Mouse (Mus musculus) neural tube, embryonic 12.5 days (tissue): ENCODE data around the gene Rhobtb1. TPM values are rescaled to one million over a fixed set of nuclear protein-coding genes. Genes with fewer than 3 reads are reported as not detected.

Experiments
- ATAC-seq: fragments of 200-750 bp; cut with Nextera tagmentation; 2 replicates; pipeline ENCODE4 v1.8.0; 2017; ENCODE audit warnings: low read depth, mild to moderate bottlenecking, moderate TSS enrichment, moderate library complexity; ENCODE audit not compliant: low FRiP score
- H3K27ac ChIP-seq: fragments of 300-500 bp; sonication (generic); 2 replicates; pipeline ENCODE4 v1.5.1; 2016
- H3K27me3 ChIP-seq: fragments of 300-500 bp; sonication (generic); replicated peaks from 2 replicates; pipeline ENCODE4 v1.6.1; 2016; ENCODE audit warnings: mild to moderate bottlenecking
- H3K36me3 ChIP-seq: fragments of 300-500 bp; sonication (generic); 2 replicates; pipeline ENCODE4 v1.6.1; 2016; ENCODE audit warnings: mild to moderate bottlenecking
- H3K4me1 ChIP-seq: fragments of 300-500 bp; sonication (generic); 2 replicates; pipeline ENCODE4 v1.6.1; 2016
- H3K4me2 ChIP-seq: fragments of 300-500 bp; sonication (generic); replicated peaks from 2 replicates; pipeline ENCODE4 v1.6.1; 2016; ENCODE audit warnings: mild to moderate bottlenecking
- H3K4me3 ChIP-seq: fragments of 300-500 bp; sonication (generic); 2 replicates; pipeline ENCODE4 v1.5.1; 2016
- H3K9ac ChIP-seq: fragments of 300-500 bp; sonication (generic); 2 replicates; pipeline ENCODE4 v1.6.1; 2016; ENCODE audit warnings: mild to moderate bottlenecking
- H3K9me3 ChIP-seq: fragments of 300-500 bp; sonication (generic); 2 replicates; pipeline ENCODE4 v1.6.1; 2016; ENCODE audit warnings: mild to moderate bottlenecking
- WGBS: fragments of 180-500 bp; shearing (Covaris S2); methylation state at CpG from one replicate; pipeline ENCODE4 v1.1.7; 2016; 5-methylcytosine and 5-hydroxymethylcytosine counted together
- polyA plus RNA-seq: library from polyadenylated mRNA; unstranded; fragments of >200 nt; fragmentation: Nextera tagmentation; extraction: Ambion mirVana; gene quantifications from 2 replicates; pipeline ENCODE4 v1.2.1, GENCODE M21; 2016

Gene Rhobtb1
- polyA plus RNA-seq, 1 experiment from 2014 or later, result 16.0 TPM

DNA sequence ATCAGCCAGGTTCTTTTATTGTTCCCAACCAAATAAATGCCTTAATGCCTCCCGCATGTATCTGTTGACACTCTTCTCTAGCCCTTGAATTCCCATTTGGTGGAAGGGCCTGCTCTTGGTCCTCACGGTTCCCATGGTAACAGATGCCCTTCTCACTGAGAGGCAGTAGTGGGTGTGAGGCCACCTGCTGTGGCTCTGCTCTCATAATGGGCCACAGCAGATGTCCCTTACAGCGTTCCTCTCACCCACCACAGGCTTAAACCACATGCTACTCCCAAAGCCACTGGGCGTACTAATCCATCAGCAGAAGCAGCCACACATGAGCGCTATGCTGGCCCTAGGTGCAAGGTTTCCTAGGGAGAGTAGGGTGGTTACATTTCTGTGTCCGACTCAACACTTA is 87.1 kb downstream of the Rhobtb1 start:
- no peaks in the 10 kb centered on the region for H3K9me3 ChIP-seq
- H3K4me1 ChIP-seq, result peaks cover 3% of the 10 kb centered on the region; the same call in 1 of the 2 replicates
- H3K27me3 ChIP-seq, result no peaks in the 10 kb centered on the region
- H3K27ac ChIP-seq, result no peak overlapping the region
- no peak overlapping the region for H3K4me2 ChIP-seq
- H3K9ac ChIP-seq, result no peak overlapping the region
- ATAC-seq, result no peak
- no peak overlapping the region for H3K4me3 ChIP-seq
- WGBS, result 47% methylated on average over 6 of the region's 6 CpGs
- H3K36me3 ChIP-seq, result no peaks in the 10 kb centered on the region

DNA sequence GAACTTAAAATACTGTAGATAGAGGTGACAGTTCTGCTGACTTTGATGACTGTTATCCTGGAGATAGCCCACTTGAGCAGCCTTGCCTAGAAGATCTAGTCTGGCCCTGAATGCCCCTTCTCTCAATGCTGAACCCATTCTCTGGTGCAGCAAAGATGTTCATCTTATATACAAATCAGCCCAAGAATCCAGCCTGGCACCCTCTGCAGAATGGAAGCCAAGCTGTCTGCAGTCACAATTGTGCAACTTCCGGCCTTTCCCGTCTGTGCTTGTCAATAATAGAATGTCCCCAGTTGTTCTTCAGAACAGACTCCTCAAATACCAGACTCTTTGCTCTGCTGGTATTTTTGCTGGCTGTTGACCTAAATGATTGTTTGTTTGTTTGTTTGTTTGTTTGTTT is 89.3 kb downstream of the Rhobtb1 start:
- no peak overlapping the region for H3K9ac ChIP-seq
- H3K4me1 ChIP-seq, result peaks cover 3% of the 10 kb centered on the region; the same call in 1 of the 2 replicates
- H3K27ac ChIP-seq, result no peak overlapping the region
- H3K4me3 ChIP-seq, result no peak overlapping the region
- ATAC-seq, result no peak
- no peak overlapping the region for H3K4me2 ChIP-seq
- no peaks in the 10 kb centered on the region for H3K36me3 ChIP-seq
- no peaks in the 10 kb centered on the region for H3K27me3 ChIP-seq
- H3K9me3 ChIP-seq, result no peaks in the 10 kb centered on the region
- 95% methylated on average over 2 of the region's 2 CpGs for WGBS

DNA sequence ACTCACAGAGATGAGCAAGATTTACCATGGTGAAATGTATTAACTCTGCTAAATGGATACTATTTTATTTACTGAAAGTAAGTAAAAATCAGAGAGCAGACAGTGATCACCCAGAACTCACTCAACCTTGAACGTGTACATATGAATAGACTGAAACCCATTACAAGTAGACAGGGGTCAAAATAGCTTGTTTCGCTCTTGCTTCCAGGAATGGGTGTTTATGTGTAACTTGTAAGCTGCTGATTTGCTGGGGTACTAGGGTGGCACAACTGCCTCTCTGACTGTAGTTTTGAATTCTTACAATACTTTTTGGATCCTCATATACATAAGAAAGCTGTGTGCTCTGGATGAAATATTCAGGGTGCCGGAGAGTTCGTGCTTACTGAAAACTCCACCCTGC is 93.9 kb downstream of the Rhobtb1 start:
- H3K27ac ChIP-seq, result no peak overlapping the region
- H3K27me3 ChIP-seq, result no peaks in the 10 kb centered on the region
- no peak overlapping the region for H3K4me3 ChIP-seq
- ATAC-seq, result no peak
- peaks cover 8% of the 10 kb centered on the region; the same call in 1 of the 2 replicates for H3K36me3 ChIP-seq
- no peaks in the 10 kb centered on the region for H3K9me3 ChIP-seq
- 88% methylated on average over 4 of the region's 4 CpGs for WGBS
- no peaks in the 10 kb centered on the region; the same call in 1 of the 2 replicates for H3K4me1 ChIP-seq
- no peak overlapping the region for H3K9ac ChIP-seq
- no peak overlapping the region for H3K4me2 ChIP-seq

DNA sequence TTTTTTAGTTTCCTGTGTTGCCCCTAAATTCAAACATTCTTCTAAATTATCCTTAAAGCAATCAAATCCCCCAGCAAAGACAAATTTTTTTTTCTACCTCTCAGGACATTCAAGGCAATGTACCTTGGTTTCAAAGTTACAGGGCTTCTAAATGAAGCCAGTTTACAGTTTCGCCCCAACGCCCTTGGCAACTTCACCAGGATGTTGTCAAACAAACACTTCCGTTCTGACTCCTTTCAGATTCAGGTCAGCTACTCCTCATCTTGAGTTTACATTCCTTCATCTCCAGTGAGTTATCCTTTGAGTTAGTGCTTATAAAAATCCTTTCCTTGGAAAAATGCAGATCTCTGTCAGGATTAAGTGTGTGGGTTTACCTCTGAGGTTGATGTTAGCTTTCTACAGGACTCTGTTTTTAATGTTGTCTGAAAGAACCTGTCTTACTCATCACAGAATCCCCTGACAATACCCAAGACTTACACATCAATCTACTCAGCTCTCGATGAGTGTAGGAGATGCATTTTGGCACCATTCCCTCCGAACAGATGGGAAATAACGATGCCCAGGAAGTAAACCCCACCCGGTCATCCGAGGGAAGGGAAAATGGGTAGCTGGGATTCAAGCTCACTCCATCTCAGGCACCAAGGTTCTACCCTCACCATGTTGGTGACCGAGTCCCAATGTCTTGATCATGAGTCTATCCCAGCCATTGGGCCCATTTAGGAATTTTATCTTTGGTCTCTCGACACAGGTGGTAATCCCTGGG is 94.9 kb downstream of the Rhobtb1 start:
- Histone ChIP-seq H3K4me2 (no peak overlapping the region), H3K9me3 (no peaks in the 10 kb centered on the region), H3K27me3 (no peaks in the 10 kb centered on the region), H3K9ac (no peak overlapping the region), H3K4me3 (no peak overlapping the region), H3K4me1 (no peaks in the 10 kb centered on the region; the same call in 1 of the 2 replicates), H3K27ac (no peak overlapping the region), H3K36me3 (peaks cover 16% of the 10 kb centered on the region; the same call in 1 of the 2 replicates)
- ATAC-seq, result no peak
- 89% methylated on average over 10 of the region's 10 CpGs for WGBS

DNA sequence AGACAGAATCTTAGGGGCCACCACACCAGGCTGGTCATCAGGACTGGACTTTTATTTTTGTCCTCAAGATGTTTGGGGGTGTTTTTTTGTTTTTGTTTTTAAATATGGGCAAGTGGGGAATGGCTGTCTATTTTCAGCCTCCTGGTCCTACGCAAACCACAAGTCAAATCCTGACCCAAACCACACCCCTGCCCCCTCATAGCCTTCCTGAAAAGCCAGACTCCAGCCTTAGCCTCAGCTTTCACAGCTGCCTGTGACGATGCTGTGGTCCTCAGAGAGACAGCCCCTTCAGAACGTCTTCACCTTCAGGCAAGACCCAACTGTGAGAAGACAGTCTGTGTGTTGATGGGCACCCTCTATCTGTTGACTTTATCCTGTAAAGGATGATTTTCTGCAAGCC is 95.5 kb downstream of the Rhobtb1 start:
- Histone ChIP-seq H3K9me3 (no peaks in the 10 kb centered on the region), H3K36me3 (peaks cover 16% of the 10 kb centered on the region; the same call in 1 of the 2 replicates), H3K9ac (no peak overlapping the region), H3K27ac (no peak overlapping the region), H3K4me1 (no peaks in the 10 kb centered on the region; the same call in 1 of the 2 replicates), H3K4me2 (no peak overlapping the region), H3K27me3 (no peaks in the 10 kb centered on the region), H3K4me3 (no peak overlapping the region)
- ATAC-seq, result no peak
- 85% methylated on average over 3 of the region's 3 CpGs for WGBS

DNA sequence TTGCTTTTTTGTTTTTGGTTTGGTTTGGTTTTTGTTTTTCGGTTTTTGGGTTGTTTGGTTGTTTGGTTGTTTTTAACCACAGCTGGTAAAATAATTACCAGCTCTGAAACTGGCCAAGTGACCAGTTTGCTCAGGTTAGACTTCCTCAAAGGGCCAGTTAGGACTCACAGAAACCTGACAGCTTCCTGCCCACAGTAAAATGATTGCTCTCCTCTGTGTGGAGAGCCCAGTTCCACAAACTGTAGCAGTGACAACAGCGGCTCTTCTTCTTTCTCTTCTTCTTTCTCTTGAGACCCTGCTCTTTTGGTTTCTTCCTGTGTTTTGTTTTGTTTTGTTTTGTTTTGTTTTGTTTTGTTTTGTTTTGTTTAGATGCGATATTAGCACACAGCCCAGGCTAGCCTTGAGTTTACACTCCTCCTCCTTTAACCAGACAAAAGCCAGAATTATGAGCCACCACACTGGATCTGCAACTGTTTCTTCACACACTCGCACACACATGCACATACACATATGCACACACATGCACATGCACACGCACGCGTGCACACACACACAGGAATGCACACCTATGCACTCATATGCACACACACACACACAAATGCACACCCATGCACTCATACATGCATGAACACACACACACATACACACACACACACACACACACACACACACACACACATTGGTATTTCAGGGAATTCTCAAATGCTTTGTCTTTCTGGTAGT is 96.2 kb downstream of the Rhobtb1 start:
- H3K9ac ChIP-seq, result no peak overlapping the region
- peaks cover 19% of the 10 kb centered on the region for H3K36me3 ChIP-seq
- H3K4me1 ChIP-seq, result no peaks in the 10 kb centered on the region; the same call in 1 of the 2 replicates
- WGBS, result 93% methylated on average over 7 of the region's 7 CpGs
- no peak overlapping the region for H3K4me3 ChIP-seq
- no peaks in the 10 kb centered on the region for H3K9me3 ChIP-seq
- no peaks in the 10 kb centered on the region for H3K27me3 ChIP-seq
- H3K27ac ChIP-seq, result no peak overlapping the region
- no peak overlapping the region for H3K4me2 ChIP-seq
- ATAC-seq, result no peak

DNA sequence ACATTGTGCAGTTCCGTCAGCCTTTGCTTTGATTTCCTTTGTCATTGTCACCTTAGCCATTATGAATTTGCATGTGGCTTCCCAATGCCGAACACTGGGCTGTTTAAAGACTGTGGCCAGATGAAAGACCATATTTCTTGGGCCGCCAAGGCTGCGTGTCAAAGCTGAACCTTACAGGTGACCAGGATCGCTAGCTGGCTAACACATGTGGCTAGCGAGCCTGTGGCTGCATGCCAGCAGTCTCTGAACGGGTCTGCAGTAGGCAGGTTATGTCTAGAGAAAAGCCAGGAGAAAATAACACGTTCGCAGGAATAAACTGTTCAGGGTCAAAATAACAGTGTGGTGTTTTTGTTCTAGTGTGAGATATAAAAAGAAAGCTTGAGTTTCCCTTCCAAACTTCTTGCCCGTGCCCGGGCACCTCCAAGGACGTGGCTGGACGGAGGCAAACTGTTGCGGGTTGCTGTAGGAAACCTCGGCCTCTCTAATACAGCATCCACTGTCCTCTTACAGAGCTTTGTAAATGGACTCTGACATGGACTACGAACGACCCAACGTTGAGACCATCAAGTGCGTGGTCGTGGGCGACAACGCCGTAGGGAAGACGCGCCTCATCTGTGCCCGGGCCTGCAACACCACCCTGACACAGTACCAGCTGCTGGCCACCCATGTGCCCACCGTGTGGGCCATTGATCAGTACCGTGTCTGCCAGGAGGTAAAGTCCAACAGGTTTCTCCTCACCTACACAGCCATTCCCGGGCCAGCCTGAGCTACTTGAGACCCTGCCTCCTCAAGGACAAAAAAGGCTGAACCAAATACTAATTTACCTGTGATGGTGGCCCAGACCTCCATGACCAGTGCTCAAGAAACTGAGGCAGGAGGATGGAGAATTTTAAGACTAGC is 97.3 kb downstream of the Rhobtb1 start:
- Histone ChIP-seq H3K4me1 (peaks cover 5% of the 10 kb centered on the region; the same call in 1 of the 2 replicates), H3K27ac (no peak overlapping the region), H3K9me3 (no peaks in the 10 kb centered on the region), H3K36me3 (peaks cover 19% of the 10 kb centered on the region), H3K9ac (no peak overlapping the region), H3K27me3 (no peaks in the 10 kb centered on the region), H3K4me3 (no peak overlapping the region), H3K4me2 (no peak overlapping the region)
- no peak for ATAC-seq
- 92% methylated on average over 29 of the region's 29 CpGs for WGBS

DNA sequence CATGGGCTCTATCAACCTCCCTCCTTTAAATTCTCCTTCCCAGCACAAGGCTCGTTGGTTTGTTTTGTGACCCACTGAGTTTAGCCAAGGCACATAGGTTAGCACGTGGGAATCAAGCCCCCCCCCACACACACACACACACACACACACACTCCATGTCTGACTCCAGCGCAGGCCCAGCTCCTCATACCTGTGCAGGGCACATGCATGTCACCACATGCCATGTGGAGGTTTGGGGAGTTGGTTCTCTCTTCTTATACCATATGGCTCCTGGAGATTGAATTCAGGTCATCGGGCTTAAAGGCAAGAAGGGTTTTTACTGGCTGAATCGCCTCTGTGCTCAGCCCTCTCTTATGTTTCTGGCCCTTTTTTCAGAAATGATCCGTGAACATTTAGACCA is 100.0 kb downstream of the Rhobtb1 start:
- no peak for ATAC-seq
- H3K9ac ChIP-seq, result no peak overlapping the region
- no peaks in the 10 kb centered on the region for H3K9me3 ChIP-seq
- H3K27me3 ChIP-seq, result no peaks in the 10 kb centered on the region
- H3K27ac ChIP-seq, result no peak overlapping the region
- H3K36me3 ChIP-seq, result peaks cover 19% of the 10 kb centered on the region
- whole genome bisulfite sequencing, result 85% methylated on average over 6 of the region's 6 CpGs
- no peak overlapping the region for H3K4me2 ChIP-seq
- H3K4me3 ChIP-seq, result no peak overlapping the region
- H3K4me1 ChIP-seq, result peaks cover 21% of the 10 kb centered on the region

DNA sequence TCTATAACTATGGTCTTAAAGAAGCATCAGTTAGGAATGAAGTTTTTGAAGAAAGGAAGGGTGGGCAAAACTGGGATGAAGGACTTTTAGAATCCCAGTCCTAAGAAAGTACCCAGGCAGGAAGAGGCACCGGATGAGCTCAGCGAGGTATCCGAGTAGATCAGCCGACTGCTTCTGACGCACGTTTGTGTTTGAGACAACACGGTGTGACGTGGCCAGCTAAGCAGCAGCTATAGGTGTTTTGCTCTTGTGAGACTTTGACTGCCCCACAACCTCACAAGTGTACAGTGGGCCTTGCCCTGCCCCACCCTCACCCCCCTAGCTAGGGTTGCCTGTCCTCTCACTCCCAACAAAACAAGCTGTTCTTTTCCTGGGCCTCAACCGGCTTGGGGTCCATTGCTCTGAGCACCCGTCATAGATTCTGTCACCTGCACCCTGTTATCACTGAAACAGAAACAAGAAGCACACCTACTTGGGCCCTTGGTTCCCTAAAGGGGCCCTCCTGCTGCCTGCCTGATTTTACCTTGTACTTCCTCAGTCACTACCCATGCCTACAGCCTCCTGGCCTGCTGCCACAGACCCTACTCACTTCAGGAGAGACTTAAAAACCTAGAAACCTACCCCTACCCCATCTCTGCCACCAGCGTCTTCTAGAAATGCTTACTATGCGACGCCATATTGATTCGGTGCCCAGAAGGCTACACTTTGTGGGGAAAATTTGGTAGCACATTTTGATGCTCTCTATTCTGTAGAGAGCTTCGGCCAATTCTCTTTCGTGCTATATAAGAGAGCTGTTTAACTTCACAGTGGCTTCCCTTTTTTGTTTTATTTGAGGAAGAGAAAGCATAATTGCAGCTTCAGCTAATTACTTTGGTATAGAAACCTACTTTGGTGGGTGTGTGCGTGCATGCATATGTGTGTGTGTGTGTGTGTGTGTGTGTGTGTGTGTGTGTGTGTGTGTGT is 101.2 kb downstream of the Rhobtb1 start:
- Histone ChIP-seq H3K9me3 (no peaks in the 10 kb centered on the region), H3K4me1 (peaks cover 21% of the 10 kb centered on the region), H3K27ac (no peak overlapping the region), H3K4me2 (no peak overlapping the region), H3K9ac (no peak overlapping the region), H3K4me3 (no peak overlapping the region), H3K27me3 (no peaks in the 10 kb centered on the region), H3K36me3 (peaks cover 19% of the 10 kb centered on the region)
- WGBS, result 95% methylated on average over 17 of the region's 17 CpGs
- no peak for ATAC-seq

DNA sequence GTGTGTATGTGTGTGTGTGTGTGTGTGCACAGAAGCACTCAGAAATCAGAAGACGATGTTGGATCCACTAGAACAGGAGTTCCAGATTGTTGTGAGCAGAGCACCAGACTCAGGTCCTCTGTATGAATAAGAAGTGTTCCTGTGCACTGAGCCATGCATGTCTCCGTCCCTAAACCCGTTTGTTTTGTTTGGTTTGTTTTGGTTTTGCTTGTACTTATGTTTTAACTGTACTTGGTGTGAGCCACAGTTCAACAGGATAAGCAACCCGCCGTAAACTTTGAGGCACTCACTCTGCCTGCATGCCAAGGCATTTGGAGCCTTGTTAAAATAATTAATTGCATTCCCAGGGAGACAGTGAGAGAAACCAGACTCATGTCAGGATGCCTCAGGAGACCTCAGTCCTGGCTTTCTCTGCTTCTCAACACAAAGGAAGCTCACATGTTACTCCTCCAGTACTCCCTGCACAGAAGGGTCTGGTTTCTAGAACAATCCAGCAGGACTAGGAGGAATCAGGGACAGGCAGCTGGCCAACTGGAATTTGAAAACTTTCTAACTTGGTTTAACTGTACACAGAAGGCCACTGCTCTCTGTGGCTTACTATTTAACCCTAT is 101.9 kb downstream of the Rhobtb1 start:
- ATAC-seq, result no peak
- Histone ChIP-seq H3K4me2 (no peak overlapping the region), H3K27ac (no peak overlapping the region), H3K27me3 (no peaks in the 10 kb centered on the region), H3K4me3 (no peak overlapping the region), H3K9ac (no peak overlapping the region), H3K4me1 (peaks cover 21% of the 10 kb centered on the region), H3K36me3 (peaks cover 19% of the 10 kb centered on the region), H3K9me3 (no peaks in the 10 kb centered on the region)
- 59% methylated on average over 5 of the region's 5 CpGs for WGBS

DNA sequence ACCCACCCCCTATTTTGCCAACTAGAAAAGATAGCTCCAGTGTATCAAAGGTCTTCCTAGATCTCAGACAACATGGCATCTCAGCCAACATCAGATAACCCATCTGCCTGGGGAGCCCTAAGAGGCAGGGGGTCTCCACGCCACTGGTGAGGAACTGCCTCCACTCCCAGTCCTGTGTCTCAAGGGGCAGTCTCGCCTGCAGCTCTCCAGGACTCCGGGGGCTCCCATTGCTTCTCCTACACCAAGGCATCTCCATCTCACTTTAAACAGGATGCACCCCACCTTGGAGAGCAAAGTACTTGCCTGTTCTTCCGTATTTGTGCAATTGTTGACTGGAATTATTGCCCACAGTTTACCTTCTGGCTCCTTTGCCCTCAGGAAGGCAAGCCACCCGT is 102.4 kb downstream of the Rhobtb1 start:
- no peak overlapping the region for H3K9ac ChIP-seq
- H3K4me3 ChIP-seq, result no peak overlapping the region
- H3K4me1 ChIP-seq, result peaks cover 21% of the 10 kb centered on the region
- no peaks in the 10 kb centered on the region for H3K27me3 ChIP-seq
- H3K4me2 ChIP-seq, result no peak overlapping the region
- H3K36me3 ChIP-seq, result peaks cover 19% of the 10 kb centered on the region
- no peak overlapping the region for H3K27ac ChIP-seq
- no peak for ATAC-seq
- H3K9me3 ChIP-seq, result no peaks in the 10 kb centered on the region
- 71% methylated on average over 5 of the region's 5 CpGs for WGBS
